Mouse (Mus musculus) ES-E14 (cell line): Measurements from ENCODE around the gene Gm9821. TPM values are rescaled to one million over a fixed set of nuclear protein-coding genes. Genes with fewer than 3 reads are reported as not detected.

Experiments
- DNase-seq: peaks from one replicate; pipeline ENCODE4 v3.0.0-alpha.2; 2013; ENCODE audit warnings: low read depth, low spot score
- H3K27ac ChIP-seq: 2 replicates; pipeline ENCODE4 v1.5.1; 2012; ENCODE audit warnings: low read depth, mild to moderate bottlenecking, low read length, moderate library complexity, mixed read lengths; ENCODE audit not compliant: poor library complexity, insufficient read depth, severe bottlenecking
- H3K36me3 ChIP-seq: 2 replicates; pipeline ENCODE4 v1.6.1; 2012; ENCODE audit warnings: mild to moderate bottlenecking, low read length, moderate library complexity, mixed read lengths; ENCODE audit not compliant: control insufficient read depth, poor library complexity, insufficient read depth, severe bottlenecking
- H3K4me1 ChIP-seq, 2 experiments: fragments of 150-350 bp in 1 of 2; sonication (generic) in 1 of 2; 2 replicates each; pipeline ENCODE4 v1.6.1; 2012; ENCODE audit warnings: low read length in 2 of 2, mild to moderate bottlenecking in 1 of 2, mixed read lengths in 1 of 2; ENCODE audit not compliant: control insufficient read depth in 2 of 2, insufficient read depth in 2 of 2, poor library complexity in 1 of 2
- H3K4me3 ChIP-seq, 2 experiments: fragments of 150-350 bp in 1 of 2; sonication (generic) in 1 of 2; 2 replicates each; pipeline ENCODE4 v1.5.1; 2012; ENCODE audit warnings: low read length in 2 of 2, low read depth in 1 of 2, mild to moderate bottlenecking in 1 of 2, mixed read lengths in 1 of 2; ENCODE audit not compliant: insufficient read depth in 1 of 2, poor library complexity in 1 of 2, severe bottlenecking in 1 of 2
- H3K9ac ChIP-seq: 2 replicates; pipeline ENCODE4 v1.6.1; 2012; ENCODE audit warnings: low read depth, mild to moderate bottlenecking, low read length, mixed read lengths; ENCODE audit not compliant: poor library complexity, insufficient read depth, severe bottlenecking
- H3K9me3 ChIP-seq: fragments of 150-350 bp; sonication (generic); 2 replicates; pipeline ENCODE4 v1.6.1; 2012; ENCODE audit warnings: low read depth, mild to moderate bottlenecking, low read length; ENCODE audit not compliant: control insufficient read depth, insufficient read depth
- CHD2 ChIP-seq: IDR thresholded peaks from 2 replicates; pipeline ENCODE4 v1.6.1; 2014; ENCODE audit warnings: mild to moderate bottlenecking, low read depth, low read length, inconsistent platforms
- HCFC1 ChIP-seq: IDR thresholded peaks from 2 replicates; pipeline ENCODE4 v1.6.1; 2012; ENCODE audit warnings: low read length, inconsistent platforms, borderline replicate concordance; ENCODE audit not compliant: insufficient read depth
- MAFK ChIP-seq: IDR thresholded peaks from 2 replicates; pipeline ENCODE4 v1.6.1; 2014; ENCODE audit warnings: mild to moderate bottlenecking, low read depth, low read length, inconsistent platforms; ENCODE audit not compliant: insufficient read depth
- ZC3H11A ChIP-seq: IDR thresholded peaks from 2 replicates; pipeline ENCODE4 v1.6.1; 2012; ENCODE audit warnings: low read depth, mild to moderate bottlenecking, inconsistent platforms, low read length, borderline replicate concordance
- ZNF384 ChIP-seq: IDR thresholded peaks from 2 replicates; pipeline ENCODE4 v1.6.1; 2012; ENCODE audit warnings: low read depth, low read length, inconsistent platforms
- in situ Hi-C, 2 experiments: fragments of 600-800 bp; cut with MboI; formaldehyde crosslinking; loops; one replicate each; pipeline ENCODE4 v1.15.1; 2025; ENCODE audit warnings: low sequenced_read_pairs in 2 of 2, inconsistent platforms in 1 of 2; ENCODE audit not compliant: unreplicated experiment in 2 of 2
- total RNA-seq: library from RNA; depleted of rRNA; stranded (reverse); fragments of 300-350 nt; gene quantifications from 2 replicates; pipeline ENCODE4 v1.2.3, GENCODE M21; 2012

The Gm9821 gene
- total RNA-seq, 1 experiment = 0.18 TPM

DNA sequence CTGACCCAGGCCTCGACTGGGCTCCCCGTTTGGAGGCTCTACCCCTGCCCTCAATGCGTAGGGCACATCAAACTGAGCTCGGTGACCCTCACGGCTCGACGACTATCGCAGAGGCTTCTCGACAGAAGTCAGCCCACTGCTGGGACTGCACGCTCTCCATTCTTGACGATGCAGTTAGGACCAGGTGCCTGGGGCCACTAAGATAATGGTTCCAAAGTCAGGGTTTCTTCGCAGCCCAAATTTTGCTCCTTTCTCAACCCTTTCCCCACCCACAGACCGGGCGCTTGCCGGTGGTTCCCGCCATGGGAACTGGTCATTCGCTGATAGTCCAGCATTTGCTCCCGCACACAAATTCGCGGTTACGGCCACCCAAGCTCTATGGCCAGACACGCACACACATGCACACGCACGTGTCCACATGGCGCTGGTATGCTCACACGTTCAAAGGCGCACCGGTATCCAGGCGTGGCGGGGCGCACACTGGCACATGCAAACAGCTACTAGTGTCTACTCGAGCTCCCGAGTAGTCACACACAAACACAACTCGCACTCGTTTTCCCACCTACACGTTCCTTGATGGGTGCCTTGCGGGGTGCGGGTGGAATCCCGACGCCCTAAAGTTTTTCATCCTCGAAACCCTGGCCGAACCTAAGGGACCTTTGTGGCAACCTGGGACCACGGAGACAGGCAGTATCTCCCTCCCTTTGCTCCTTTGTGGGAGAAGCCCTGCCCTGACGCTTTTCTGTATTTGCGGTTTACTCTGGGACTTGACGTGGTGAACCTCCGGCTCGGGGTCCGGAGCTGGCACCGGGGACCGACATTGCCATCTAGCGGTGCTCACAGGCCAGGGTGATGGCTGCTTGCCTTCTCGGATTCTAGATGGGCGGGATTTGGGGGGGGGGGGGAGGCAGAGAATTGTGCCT lies 21.8 kb upstream of the Gm9821 start:
- H3K27ac ChIP-seq = no peak overlapping the region
- H3K4me3 ChIP-seq = peak overlapping the region; percentile 69 to 70
- TF ChIP-seq ZC3H11A = 0 out of 2 replicates have a peak, but pooled peaks have one; percentile 6
- TF ChIP-seq MAFK = no peak
- in situ Hi-C loops = no loop called here
- DNase-seq = no peak
- no peaks in the 10 kb centered on the region for H3K36me3 ChIP-seq
- H3K9ac ChIP-seq = peak overlapping the region; percentile 0
- no peaks in the 10 kb centered on the region for H3K9me3 ChIP-seq
- peaks cover 0 to 33% of the 10 kb centered on the region in 2 experiments; a peak in 3 of 4 replicates for H3K4me1 ChIP-seq

DNA sequence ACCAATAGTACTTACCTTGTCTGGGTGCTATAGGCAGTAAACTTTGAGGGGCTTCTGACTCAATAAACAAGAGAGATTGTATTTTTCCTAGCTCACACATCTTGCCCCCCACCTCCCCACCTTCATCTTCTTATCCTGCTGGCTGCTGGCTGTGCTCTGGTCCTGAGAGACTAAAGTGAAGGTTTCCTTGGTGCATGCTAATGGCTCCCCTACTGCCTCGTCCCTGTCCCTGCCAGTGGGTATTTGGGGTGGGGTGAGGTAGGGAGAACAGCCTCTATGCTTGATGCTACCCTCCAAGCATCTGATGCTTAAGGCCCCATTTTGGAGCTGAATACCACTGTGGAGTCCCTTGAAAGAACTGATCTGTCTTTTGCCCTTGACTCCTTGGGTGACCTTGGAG lies 20.8 kb upstream of the Gm9821 start:
- H3K4me1 ChIP-seq = peaks cover 2 to 38% of the 10 kb centered on the region in 2 experiments; a peak in 3 of 4 replicates
- in situ Hi-C loops = no loop called here
- no peaks in the 10 kb centered on the region for H3K36me3 ChIP-seq
- H3K9me3 ChIP-seq = no peaks in the 10 kb centered on the region
- no peak overlapping the region for H3K9ac ChIP-seq
- no peak overlapping the region for H3K4me3 ChIP-seq
- DNase-seq = no peak
- H3K27ac ChIP-seq = no peak overlapping the region
- TF ChIP-seq MAFK (no peak), CHD2 (no peak), ZC3H11A (no peak), ZNF384 (no peak)

DNA sequence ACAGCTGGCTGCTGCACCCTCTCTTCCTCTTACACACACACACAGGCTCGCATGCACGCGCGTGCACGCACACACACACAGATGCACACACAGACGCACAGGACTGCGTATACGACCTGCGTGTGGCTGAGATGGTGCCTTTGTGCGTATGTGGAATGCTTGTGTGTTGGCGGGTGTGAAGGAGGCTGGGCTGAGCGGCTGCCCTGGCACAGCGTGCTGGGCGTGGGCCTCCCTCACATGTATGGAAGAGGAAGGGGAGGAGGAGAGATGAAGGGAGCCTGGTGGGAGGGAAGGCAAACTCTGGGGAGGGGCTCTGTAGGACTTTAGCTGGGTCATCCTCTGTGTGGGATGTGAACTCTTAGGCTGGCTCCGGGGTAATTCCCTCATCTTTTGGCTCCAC lies 20.1 kb upstream of the Gm9821 start:
- H3K9ac ChIP-seq = no peak overlapping the region
- in situ Hi-C loops = no loop called here
- no peak overlapping the region for H3K27ac ChIP-seq
- peaks cover 2 to 38% of the 10 kb centered on the region in 2 experiments; a peak in 3 of 4 replicates for H3K4me1 ChIP-seq
- no peaks in the 10 kb centered on the region; the same call in 1 of the 2 replicates for H3K36me3 ChIP-seq
- no peak overlapping the region for H3K4me3 ChIP-seq
- TF ChIP-seq ZNF384 = no peak
- no peak for TF ChIP-seq HCFC1
- no peak for TF ChIP-seq MAFK
- H3K9me3 ChIP-seq = no peaks in the 10 kb centered on the region
- DNase-seq = no peak

DNA sequence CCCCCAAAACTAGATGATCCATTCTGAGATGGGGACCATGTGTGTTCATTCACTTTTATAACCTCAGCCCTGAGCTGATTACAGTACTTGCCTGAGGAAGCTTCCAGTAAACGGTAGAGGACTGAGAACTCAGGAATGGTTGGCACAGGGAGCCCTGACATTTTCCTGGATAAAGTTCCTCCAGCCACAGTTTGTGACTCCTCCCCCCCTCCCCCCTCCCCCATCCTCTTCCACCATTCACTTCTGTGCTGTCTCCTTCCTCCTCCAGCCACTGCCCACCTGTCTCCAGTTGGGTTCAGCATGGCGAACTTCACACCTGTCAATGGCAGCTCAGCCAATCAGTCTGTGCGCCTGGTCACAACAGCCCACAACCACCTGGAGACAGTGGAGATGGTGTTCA lies 18.6 kb upstream of the Gm9821 start, which contains the start of gene Chrm4:
Gene Chrm4, plus strand, starts transcription at position 301 of the 400 bp plus-strand sequence.
- in situ Hi-C loops = no loop called here
- Histone ChIP-seq H3K4me1 (peaks cover 2 to 31% of the 10 kb centered on the region in 2 experiments; a peak in 3 of 4 replicates), H3K36me3 (no peaks in the 10 kb centered on the region; the same call in 1 of the 2 replicates), H3K4me3 (peak within 1 kb of the TSS; percentile 46 to 58), H3K9ac (peak within 1 kb of the TSS; percentile 33; the same call in 1 of the 2 replicates), H3K27ac (no peak within 1 kb of the TSS), H3K9me3 (no peaks in the 10 kb centered on the region)
- DNase-seq = no peak
- TF ChIP-seq HCFC1 (no peak), MAFK (no peak), CHD2 (no peak), ZNF384 (no peak), ZC3H11A (no peak)
